Mouse (Mus musculus) limb, embryonic 15.5 days (tissue): Measurements from ENCODE around the gene Kncn. TPM values are rescaled to one million over a fixed set of nuclear protein-coding genes. Genes with fewer than 3 reads are reported as not detected.
A peak's percentile ranks its signal among the peaks of the same experiment; 100 is the strongest.

ENCODE experiments used
- ATAC-seq: fragments of 200-750 bp; cut with Nextera tagmentation; 2 replicates; pipeline ENCODE4 v1.8.0; 2017; ENCODE audit warnings: low read depth, moderate TSS enrichment; ENCODE audit not compliant: insufficient number of reproducible peaks, low FRiP score, low TSS enrichment
- H3K27ac ChIP-seq: fragments of 300-500 bp; sonication (generic); 2 replicates; pipeline ENCODE4 v1.5.1; 2015; ENCODE audit warnings: moderate library complexity, mild to moderate bottlenecking, inconsistent platforms
- H3K27me3 ChIP-seq: fragments of 300-500 bp; sonication (generic); 2 replicates; pipeline ENCODE4 v1.6.1; 2015; ENCODE audit warnings: inconsistent platforms
- H3K36me3 ChIP-seq: fragments of 300-500 bp; sonication (generic); 2 replicates; pipeline ENCODE4 v1.6.1; 2015; ENCODE audit warnings: inconsistent platforms
- H3K4me1 ChIP-seq: fragments of 300-500 bp; sonication (generic); 2 replicates; pipeline ENCODE4 v1.6.1; 2015; ENCODE audit warnings: inconsistent platforms
- H3K4me2 ChIP-seq: fragments of 300-500 bp; sonication (generic); 2 replicates; pipeline ENCODE4 v1.6.1; 2015; ENCODE audit warnings: mild to moderate bottlenecking, inconsistent platforms
- H3K4me3 ChIP-seq: fragments of 300-500 bp; sonication (generic); 2 replicates; pipeline ENCODE4 v1.5.1; 2015; ENCODE audit warnings: mild to moderate bottlenecking, inconsistent platforms
- H3K9ac ChIP-seq: fragments of 300-500 bp; sonication (generic); 2 replicates; pipeline ENCODE4 v1.6.1; 2015; ENCODE audit warnings: inconsistent platforms
- H3K9me3 ChIP-seq: fragments of 300-500 bp; sonication (generic); 2 replicates; pipeline ENCODE4 v1.6.1; 2016; ENCODE audit warnings: inconsistent platforms
- WGBS: fragments of 180-500 bp; shearing (Covaris S2); methylation state at CpG from one replicate; pipeline ENCODE4 v1.1.7; 2015; 5-methylcytosine and 5-hydroxymethylcytosine counted together
- polyA plus RNA-seq: library from polyadenylated mRNA; unstranded; fragments of >200 nt; fragmentation: Nextera tagmentation; extraction: Ambion mirVana; gene quantifications from 2 replicates; pipeline ENCODE4 v1.2.1, GENCODE M21; 2015

The Kncn gene
- polyA plus RNA-seq: not detected in 2 replicates

- no peak within 1 kb of the TSS for H3K9ac ChIP-seq
- WGBS: 53% methylated on average over 6 of the region's 6 CpGs
- no peaks in the 10 kb centered on the region for H3K9me3 ChIP-seq
- ATAC-seq: no peak
- H3K4me1 ChIP-seq: no peaks in the 10 kb centered on the region
- no peak within 1 kb of the TSS for H3K4me2 ChIP-seq
- H3K27me3 ChIP-seq: peaks cover 7% of the 10 kb centered on the region; the same call in 1 of the 2 replicates
- H3K36me3 ChIP-seq: no peaks in the 10 kb centered on the region
- no peak within 1 kb of the TSS for H3K27ac ChIP-seq
- H3K4me3 ChIP-seq: no peak within 1 kb of the TSS
Measured at GRCm38 (mm10) chr4:115884022-115884421, at the start of gene Kncn. Gene Kncn, plus strand, starts transcription at chr4:115884400.

GRCm38 (mm10) chr4:115835576-115835975, 48.6 kb upstream of the Kncn start:
- Histone ChIP-seq H3K4me2 (no peak overlapping the region), H3K9me3 (no peaks in the 10 kb centered on the region), H3K9ac (no peak overlapping the region), H3K4me3 (no peak overlapping the region), H3K27me3 (no peaks in the 10 kb centered on the region), H3K4me1 (peaks cover 6% of the 10 kb centered on the region), H3K27ac (no peak overlapping the region), H3K36me3 (peaks cover 45% of the 10 kb centered on the region)
- no peak for ATAC-seq
- 70% methylated on average over 2 of the region's 2 CpGs for WGBS

GRCm38 (mm10) chr4:115838196-115838595, 46.0 kb upstream of the Kncn start:
- Histone ChIP-seq H3K9ac (no peak overlapping the region), H3K36me3 (peaks cover 25% of the 10 kb centered on the region), H3K4me1 (peaks cover 6% of the 10 kb centered on the region), H3K27me3 (no peaks in the 10 kb centered on the region), H3K9me3 (no peaks in the 10 kb centered on the region), H3K4me2 (no peak overlapping the region), H3K4me3 (0 out of 2 replicates have a peak overlapping the region, but pooled peaks have one; percentile 64), H3K27ac (no peak overlapping the region)
- WGBS: 70% methylated on average over 4 of the region's 4 CpGs
- no peak for ATAC-seq

- WGBS: under 1% methylated on average over 51 of the region's 51 CpGs
Measured at GRCm38 (mm10) chr4:115838696-115839641, 45.2 kb upstream of the Kncn start, which contains the start of gene Mknk1. Gene Mknk1, plus strand, starts transcription at chr4:115839198.

GRCm38 (mm10) chr4:115839956-115840355, 44.2 kb upstream of the Kncn start:
- Histone ChIP-seq H3K36me3 (peaks cover 9% of the 10 kb centered on the region), H3K4me2 (peak overlapping the region; percentile 61), H3K27me3 (no peaks in the 10 kb centered on the region), H3K27ac (no peak overlapping the region), H3K9ac (no peak overlapping the region), H3K9me3 (no peaks in the 10 kb centered on the region), H3K4me1 (peaks cover 6% of the 10 kb centered on the region), H3K4me3 (peak overlapping the region; percentile 64; the same call in 1 of the 2 replicates)
- ATAC-seq: no peak
- WGBS: 37% methylated on average over 4 of the region's 4 CpGs

More at GRCm38 (mm10) chr4:115838696-115839641, 45.2 kb upstream of the Kncn start, which contains the start of gene Mknk1:
- Histone ChIP-seq H3K9me3 (no peaks in the 10 kb centered on the region), H3K36me3 (peaks cover 18% of the 10 kb centered on the region), H3K27ac (peak within 1 kb of the TSS; percentile 71), H3K4me1 (peaks cover 6% of the 10 kb centered on the region), H3K9ac (peak within 1 kb of the TSS; percentile 46; the same call in 1 of the 2 replicates), H3K4me2 (peak within 1 kb of the TSS; percentile 61), H3K27me3 (no peaks in the 10 kb centered on the region), H3K4me3 (peak within 1 kb of the TSS; percentile 64)
- ATAC-seq: peak; percentile 92

GRCm38 (mm10) chr4:115840842-115841241, 43.4 kb upstream of the Kncn start:
- Histone ChIP-seq H3K9ac (no peak overlapping the region), H3K27ac (no peak overlapping the region), H3K4me3 (no peak overlapping the region), H3K36me3 (no peaks in the 10 kb centered on the region), H3K4me1 (peaks cover 6% of the 10 kb centered on the region), H3K9me3 (no peaks in the 10 kb centered on the region), H3K4me2 (no peak overlapping the region), H3K27me3 (no peaks in the 10 kb centered on the region)
- WGBS: 89% methylated on average over 4 of the region's 4 CpGs
- no peak for ATAC-seq

GRCm38 (mm10) chr4:115846656-115847055, 37.5 kb upstream of the Kncn start:
- H3K9ac ChIP-seq: no peak overlapping the region
- H3K4me3 ChIP-seq: no peak overlapping the region
- H3K4me1 ChIP-seq: no peaks in the 10 kb centered on the region
- H3K27ac ChIP-seq: no peak overlapping the region
- no peak for ATAC-seq
- no peaks in the 10 kb centered on the region for H3K9me3 ChIP-seq
- 71% methylated on average over 2 of the region's 2 CpGs for WGBS
- no peak overlapping the region for H3K4me2 ChIP-seq
- peaks cover 26% of the 10 kb centered on the region for H3K36me3 ChIP-seq
- H3K27me3 ChIP-seq: no peaks in the 10 kb centered on the region

GRCm38 (mm10) chr4:115847377-115847776, 36.8 kb upstream of the Kncn start:
- no peak overlapping the region for H3K4me2 ChIP-seq
- H3K9ac ChIP-seq: no peak overlapping the region
- no peaks in the 10 kb centered on the region for H3K27me3 ChIP-seq
- ATAC-seq: no peak
- H3K27ac ChIP-seq: no peak overlapping the region
- H3K4me3 ChIP-seq: no peak overlapping the region
- WGBS: 48% methylated on average over 5 of the region's 5 CpGs
- no peaks in the 10 kb centered on the region for H3K4me1 ChIP-seq
- no peaks in the 10 kb centered on the region for H3K9me3 ChIP-seq
- H3K36me3 ChIP-seq: peaks cover 33% of the 10 kb centered on the region

- no peak overlapping the region for H3K4me3 ChIP-seq
- H3K27me3 ChIP-seq: no peaks in the 10 kb centered on the region
- WGBS: 90% methylated on average over 1 of the region's 1 CpGs
- H3K27ac ChIP-seq: no peak overlapping the region
- no peak overlapping the region for H3K9ac ChIP-seq
- no peak overlapping the region for H3K4me2 ChIP-seq
- no peaks in the 10 kb centered on the region for H3K9me3 ChIP-seq
- H3K36me3 ChIP-seq: peaks cover 33% of the 10 kb centered on the region
- no peaks in the 10 kb centered on the region for H3K4me1 ChIP-seq
- ATAC-seq: no peak
Measured at GRCm38 (mm10) chr4:115848083-115848482, 36.1 kb upstream of the Kncn start.

- WGBS: 62% methylated on average over 8 of the region's 8 CpGs
- Histone ChIP-seq H3K27me3 (no peaks in the 10 kb centered on the region), H3K4me2 (no peak overlapping the region), H3K9ac (no peak overlapping the region), H3K4me1 (no peaks in the 10 kb centered on the region), H3K36me3 (peaks cover 33% of the 10 kb centered on the region), H3K9me3 (no peaks in the 10 kb centered on the region), H3K4me3 (no peak overlapping the region), H3K27ac (no peak overlapping the region)
- ATAC-seq: no peak
Measured at GRCm38 (mm10) chr4:115848990-115849677, 35.1 kb upstream of the Kncn start.

GRCm38 (mm10) chr4:115850111-115850510, 34.1 kb upstream of the Kncn start:
- no peak overlapping the region for H3K9ac ChIP-seq
- H3K4me1 ChIP-seq: peaks cover 4% of the 10 kb centered on the region
- H3K9me3 ChIP-seq: no peaks in the 10 kb centered on the region
- no peak for ATAC-seq
- H3K4me2 ChIP-seq: no peak overlapping the region
- 71% methylated on average over 2 of the region's 2 CpGs for WGBS
- H3K27ac ChIP-seq: no peak overlapping the region
- no peaks in the 10 kb centered on the region for H3K27me3 ChIP-seq
- no peak overlapping the region for H3K4me3 ChIP-seq
- H3K36me3 ChIP-seq: peaks cover 33% of the 10 kb centered on the region

- Histone ChIP-seq H3K4me3 (no peak overlapping the region), H3K4me1 (peaks cover 9% of the 10 kb centered on the region), H3K36me3 (peaks cover 33% of the 10 kb centered on the region), H3K27ac (no peak overlapping the region), H3K27me3 (no peaks in the 10 kb centered on the region), H3K9me3 (no peaks in the 10 kb centered on the region), H3K9ac (no peak overlapping the region), H3K4me2 (no peak overlapping the region)
- 65% methylated on average over 2 of the region's 2 CpGs for WGBS
- no peak; the same call in 1 of the 2 replicates for ATAC-seq
Measured at GRCm38 (mm10) chr4:115850631-115851030, 33.6 kb upstream of the Kncn start.
